Mouse (Mus musculus) adrenal gland, adult (tissue): ENCODE measurements around the gene Reps2.

Experiments used
- DNase-seq, 2 experiments: peaks; one replicate each; pipeline ENCODE4 v3.0.0; 2022 to 2023; ENCODE audit warnings: low spot score in 1 of 2; ENCODE audit not compliant: inconsistent age in 2 of 2

Reps2 gene

DNA sequence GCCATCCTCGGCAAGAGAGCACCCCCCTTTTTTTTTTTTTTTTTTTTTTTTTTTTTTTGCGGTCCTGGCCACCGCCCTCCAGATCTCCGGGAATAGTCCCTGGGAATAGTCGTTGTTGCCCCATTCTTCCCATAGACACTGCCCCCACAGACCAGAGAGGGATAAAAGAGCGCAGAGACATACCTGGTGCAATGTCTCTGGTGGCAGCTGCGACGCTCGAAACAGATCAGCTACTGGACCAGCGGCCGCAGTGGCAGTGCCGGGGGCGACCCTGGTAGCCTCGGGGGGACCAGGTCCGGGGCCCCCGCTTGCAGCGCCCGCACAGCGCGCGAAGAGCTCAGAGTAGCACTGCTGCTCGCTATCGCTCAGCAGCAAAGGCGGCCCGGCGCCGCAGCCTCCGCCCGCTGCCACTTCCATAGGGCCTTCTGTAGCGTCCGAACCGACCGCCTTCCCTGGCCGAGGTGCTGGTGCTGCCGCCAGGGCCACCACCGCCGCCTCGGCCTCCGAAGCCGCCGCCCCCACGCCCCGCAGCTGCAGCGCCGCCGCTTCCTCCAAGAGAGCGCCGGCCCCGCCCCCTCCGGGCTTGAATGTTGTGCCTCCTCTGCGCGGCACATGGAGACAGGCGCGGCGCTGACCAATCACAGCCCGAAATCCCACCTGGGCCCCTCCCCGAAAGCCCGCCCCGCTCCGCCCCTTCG lies at the start of gene Reps2:
Reps2 (minus strand) TSS at position 559 of the 698 bp plus-strand sequence.
- peak; percentile 64 to 79 for DNase-seq

DNA sequence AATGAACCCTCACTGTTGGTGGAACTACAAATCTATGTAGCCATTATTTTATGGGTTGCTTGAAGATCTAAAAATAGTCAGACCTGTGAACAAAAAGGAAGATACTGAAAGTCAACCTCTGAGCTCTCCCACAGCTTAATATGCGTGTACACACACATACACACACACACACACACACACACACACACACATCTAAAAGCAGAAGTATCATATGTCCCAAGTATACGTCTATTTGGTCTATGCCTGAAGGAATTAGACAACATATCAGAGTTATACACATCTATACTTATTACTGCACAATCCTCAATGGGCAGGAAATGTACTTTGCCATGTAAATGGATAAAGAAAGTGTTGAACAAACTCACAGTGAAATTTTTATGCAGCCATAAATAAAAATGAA lies 47.8 kb upstream of the Reps2 start:
- DNase-seq = no peak

- DNase-seq = no peak
Measured at GRCm38 (mm10) chrX:162685394-162685793, 41.9 kb upstream of the Reps2 start.

DNA sequence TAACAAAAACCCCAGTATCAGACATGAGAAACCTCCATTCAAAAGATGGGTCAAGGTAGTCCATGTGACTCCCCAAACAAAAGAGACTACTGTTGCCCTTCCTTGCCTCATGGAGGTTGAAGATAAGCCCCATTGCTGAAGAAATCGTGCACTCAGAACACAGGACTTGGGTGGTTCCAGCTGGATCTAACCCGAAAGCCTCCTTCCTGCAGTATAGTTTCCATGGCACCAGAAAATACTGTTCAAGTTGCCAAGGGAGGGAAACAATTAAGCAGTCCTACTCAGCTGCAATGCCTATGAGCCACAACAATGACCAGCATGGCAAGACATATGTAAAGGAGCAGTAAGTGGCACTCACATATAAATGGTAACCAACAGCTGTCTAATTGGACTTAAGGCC lies 36.1 kb upstream of the Reps2 start:
- no peak for DNase-seq

DNA sequence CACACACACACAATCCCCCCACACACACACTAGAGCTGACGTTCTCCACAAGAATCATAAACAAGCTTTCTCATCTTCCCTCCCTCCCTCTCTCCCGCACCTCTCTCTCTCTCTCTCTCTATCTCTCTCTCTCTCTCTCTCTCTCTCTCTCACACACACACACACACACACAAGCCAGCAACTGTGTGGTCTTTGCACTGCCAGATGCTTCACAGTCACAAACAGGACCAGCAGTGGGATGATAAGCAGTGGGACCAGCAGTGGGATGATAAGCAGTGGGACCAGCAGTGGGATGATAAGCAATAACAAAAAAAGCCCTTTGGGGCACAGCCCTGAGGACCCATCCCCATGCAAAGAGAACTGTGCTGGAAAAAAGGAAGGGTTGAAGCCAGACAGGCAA lies 35.4 kb upstream of the Reps2 start:
- no peak for DNase-seq

- no peak for DNase-seq
Measured at GRCm38 (mm10) chrX:162666166-162666565, 22.7 kb upstream of the Reps2 start.

GRCm38 (mm10) chrX:162660182-162660581 lies 16.7 kb upstream of the Reps2 start:
- DNase-seq = no peak

DNA sequence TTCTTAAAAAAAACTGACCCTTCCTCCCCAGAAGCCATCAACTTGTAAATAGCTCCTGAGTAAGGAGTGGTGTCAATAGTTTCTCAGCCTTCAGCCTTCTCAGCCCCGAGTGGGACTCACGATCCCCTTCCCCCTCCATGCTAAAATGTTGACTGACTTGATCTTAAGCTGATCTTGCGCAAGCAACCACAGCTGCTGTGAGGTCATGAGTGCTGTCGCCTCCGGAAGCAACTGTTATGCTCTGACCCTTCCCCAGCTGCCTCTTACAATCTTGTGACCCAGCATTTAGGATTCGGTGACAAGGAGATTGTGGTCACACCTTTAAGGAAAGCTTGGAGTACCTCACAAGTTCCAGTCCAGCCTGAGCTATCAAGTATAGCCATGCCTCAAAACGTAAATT lies 10.1 kb upstream of the Reps2 start:
- DNase-seq = no peak

GRCm38 (mm10) chrX:162652445-162652844 lies 9.0 kb upstream of the Reps2 start:
- no peak for DNase-seq

DNA sequence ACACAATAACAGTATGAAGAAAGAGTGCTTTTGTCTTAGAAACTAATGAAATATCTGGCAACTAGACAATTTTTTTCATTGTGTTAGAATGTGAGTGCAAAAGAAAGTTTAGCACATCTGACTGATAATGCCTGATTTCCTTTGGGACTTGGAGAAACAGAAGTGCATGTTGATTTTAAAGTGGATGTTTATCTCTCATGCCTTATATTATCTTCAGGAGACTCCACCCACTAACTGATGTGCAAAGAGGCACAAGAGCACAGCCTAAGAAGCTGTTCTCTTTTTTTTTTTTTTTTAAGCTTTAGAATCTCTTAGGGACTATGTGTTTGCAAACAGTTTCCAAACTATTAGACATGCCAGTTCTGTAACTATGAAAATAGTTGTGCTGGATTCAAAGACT lies 7.7 kb upstream of the Reps2 start:
- DNase-seq = no peak

- no peak for DNase-seq
Measured at GRCm38 (mm10) chrX:162643789-162644092, 292 bp upstream of the Reps2 start.

DNA sequence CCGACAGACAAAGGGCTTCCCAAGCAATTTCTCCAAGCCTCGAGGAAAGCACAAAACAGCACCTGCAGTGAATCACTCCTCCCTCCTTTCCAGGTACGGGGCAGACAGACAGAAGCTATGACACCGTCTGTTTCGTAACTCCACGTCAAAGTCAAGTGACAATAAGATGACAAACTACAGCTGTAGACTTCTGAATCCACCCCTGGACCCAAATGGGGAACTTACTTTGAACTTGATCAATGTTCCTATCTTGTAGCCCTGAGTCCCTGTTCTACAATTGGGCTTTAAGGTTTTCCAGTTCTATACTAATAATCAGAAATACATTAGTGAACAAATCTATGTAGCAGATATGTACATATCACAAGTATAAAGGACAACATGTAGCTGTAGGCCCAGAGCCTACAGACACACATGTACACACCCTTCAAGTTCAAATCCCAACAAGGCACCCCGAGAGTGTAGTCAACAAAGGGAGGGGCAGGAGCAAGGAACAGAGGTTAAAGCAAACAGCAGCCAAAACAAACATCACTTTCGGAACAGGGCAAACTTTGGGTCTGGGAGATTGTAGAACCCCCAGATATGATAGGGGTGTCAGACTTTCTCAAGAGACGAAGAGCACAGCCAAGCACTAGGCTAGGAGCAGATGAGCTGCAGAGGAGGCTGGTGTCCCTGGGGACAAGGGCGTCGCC lies 903 bp downstream of the Reps2 start:
- DNase-seq = peak in 1 of 2 experiments; percentile 20

DNA sequence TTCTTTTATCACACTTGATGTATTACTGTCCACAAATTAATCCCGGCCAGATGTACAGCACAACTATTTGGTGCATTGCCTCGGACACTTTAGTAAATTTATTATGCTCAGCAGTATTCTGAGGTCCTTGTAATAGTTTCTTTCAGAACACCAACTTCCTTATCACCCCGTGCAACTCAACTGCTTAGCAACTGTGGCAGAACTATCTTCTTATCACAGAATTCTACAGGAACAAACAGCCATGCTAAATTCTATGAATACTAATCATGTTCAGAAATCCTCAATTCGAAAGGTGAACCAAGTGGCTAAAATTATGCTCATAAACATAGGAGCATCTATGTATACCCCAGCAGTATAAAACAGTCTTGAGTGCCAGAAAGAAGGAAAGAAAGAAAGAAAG lies 1.7 kb downstream of the Reps2 start:
- no peak for DNase-seq

- DNase-seq = no peak
Measured at GRCm38 (mm10) chrX:162635159-162635558, 8.3 kb downstream of the Reps2 start.

DNA sequence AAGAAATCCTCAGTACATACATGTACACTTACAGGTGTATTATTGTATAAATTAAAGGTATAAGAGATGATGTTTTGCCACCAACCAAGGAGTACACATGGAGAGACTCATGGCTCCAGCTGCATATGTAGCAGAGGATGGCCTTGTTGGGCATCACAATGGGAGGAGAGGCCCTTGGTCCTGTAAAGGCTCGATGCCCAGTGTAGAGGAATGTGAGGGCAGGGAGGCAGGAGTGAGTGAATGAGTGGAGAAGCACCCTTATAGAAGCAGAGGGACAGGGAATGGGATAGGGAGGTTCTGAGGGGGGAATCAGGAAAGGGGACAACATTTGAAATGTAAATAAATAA lies 21.4 kb downstream of the Reps2 start:
- no peak for DNase-seq

GRCm38 (mm10) chrX:162621194-162622090 lies 22.0 kb downstream of the Reps2 start:
- no peak for DNase-seq

- no peak for DNase-seq
Measured at GRCm38 (mm10) chrX:162619705-162620104, 23.7 kb downstream of the Reps2 start.

DNA sequence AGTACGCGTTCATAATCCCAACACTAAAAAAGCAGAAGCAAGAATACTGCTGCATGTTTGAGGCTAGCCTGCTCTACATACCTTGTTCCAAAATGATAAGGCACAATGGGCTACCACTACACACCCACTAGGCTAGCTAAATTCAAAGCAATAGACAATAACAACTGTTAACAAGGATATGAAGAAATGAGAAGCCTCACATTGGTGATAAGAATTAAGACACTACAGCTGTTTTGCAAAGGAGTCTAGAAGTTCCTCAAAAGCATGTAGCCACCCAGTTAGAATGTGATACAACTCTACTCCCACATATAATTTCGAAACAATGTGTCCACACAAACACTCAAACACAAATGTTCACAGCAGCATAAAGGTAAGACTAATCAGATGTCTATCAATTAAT lies 24.9 kb downstream of the Reps2 start:
- DNase-seq = no peak

DNA sequence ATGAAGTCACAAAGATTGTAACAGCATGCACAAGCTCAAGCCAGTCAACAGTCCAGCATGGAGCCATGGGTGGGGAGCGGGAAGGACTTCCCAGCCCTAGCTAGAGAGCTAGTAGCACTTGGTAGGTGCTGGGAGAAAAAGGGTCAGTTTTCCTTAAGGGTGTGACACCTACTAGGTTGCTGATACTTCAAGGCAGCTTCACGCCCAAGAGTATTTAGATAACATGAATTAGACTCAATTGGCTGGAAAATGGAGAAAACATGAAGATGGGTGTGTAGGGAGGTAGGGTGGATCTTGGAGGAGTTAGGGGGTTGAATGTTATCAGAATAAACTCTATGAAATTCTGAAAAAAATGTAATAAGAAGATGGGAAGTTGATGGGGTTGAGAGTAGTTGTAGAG lies 37.3 kb downstream of the Reps2 start:
- DNase-seq = no peak

DNA sequence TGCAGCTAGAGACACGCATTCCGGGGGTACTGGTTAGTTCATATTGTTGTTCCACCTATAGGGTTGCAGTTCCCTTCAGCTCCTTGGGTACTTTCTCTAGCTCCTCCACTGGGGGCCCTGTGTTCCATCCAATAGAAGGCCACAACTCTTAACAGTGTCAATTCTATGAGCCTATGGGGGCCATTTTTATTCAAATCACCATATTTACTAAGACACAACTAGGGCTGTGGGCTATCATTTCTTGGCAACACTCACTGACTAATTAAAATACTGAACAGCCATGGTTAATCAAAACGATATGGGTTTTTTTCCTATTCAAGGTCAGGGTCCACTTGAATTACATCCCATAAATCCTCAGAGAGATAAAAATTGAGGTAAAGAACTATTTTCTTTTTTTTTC lies 43.8 kb downstream of the Reps2 start:
- no peak for DNase-seq

DNA sequence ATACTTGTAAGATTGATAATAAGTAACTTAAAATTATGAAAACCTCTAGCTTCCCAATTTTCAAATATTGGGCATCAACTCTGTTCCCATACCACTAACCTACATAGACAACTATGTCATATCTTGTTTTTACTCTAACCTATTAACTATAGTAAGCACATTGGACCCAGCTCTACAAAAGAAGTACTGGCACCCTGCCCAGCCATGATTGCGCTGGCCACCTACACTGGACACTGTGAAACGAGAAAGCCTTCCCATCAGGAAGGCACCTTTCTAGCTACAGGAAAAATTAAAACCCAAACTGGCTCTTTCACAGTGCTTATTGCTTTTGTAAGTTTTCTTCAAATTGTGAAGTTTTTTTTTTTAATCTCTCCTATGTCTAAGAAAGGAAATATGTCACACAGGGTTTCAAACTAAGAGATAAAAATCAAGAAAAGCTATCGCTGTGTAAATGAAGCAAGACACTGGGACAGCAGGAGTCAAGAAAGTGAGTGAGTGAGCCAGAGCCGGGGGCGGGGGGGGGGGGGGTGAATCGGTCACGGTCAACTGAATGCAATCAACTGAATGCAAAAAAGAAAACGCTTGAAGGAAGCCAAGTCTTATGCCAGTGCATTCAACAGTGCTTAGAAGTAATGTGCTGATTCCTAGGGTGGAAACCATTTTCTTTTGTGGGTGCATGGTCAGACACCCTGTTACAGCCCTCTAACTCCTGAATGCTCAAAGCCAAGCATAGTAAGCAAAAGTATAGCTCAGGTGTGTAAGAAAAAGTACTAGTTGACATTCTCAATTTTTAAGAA lies 52.2 kb downstream of the Reps2 start:
- DNase-seq = no peak
